Mouse (Mus musculus): ENCODE measurements at regions not wholly inside any gene's neighbourhood (a gene's known extent, or its start where the extent isn't known, plus 50 kb on each side); places are given as distances from the start of the nearest gene placed in this dataset.

DNA sequence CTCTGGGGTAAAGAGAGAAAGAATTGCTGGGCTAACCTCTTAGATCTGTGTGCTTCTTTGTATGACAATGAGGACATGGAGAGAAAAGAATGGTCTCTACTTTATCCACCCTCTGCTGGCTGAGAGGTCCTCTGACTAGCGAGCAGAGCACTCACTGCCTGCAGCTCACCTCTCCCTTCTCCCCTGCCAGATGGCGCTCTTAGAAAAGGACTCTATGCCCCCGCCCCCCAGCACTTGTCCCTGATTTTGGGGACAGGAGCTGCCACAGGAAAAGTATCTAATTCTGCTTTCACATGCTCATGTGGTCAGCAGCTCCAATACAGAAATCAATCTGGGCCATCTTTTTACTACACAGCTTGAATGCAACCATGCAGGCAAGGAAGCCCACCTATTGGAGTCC is 237.1 kb upstream of the Nr4a3 start:
- H3K27me3 ChIP-seq (ENCODE audit: control insufficient read depth, insufficient read depth, low read length) = no peaks in the 10 kb centered on the region
- H3K9me3 ChIP-seq (ENCODE audit: control insufficient read depth, low read length) = no peaks in the 10 kb centered on the region
- no peak overlapping the region for H3K27ac ChIP-seq (ENCODE audit: low read depth, low read length)
- WGBS = 8% methylated on average over 3 of the region's 3 CpGs
- no peak for DNase-seq (ENCODE audit: low spot score)
- no peak overlapping the region for H3K4me2 ChIP-seq (ENCODE audit: low read depth)
- no peak overlapping the region for H3K9ac ChIP-seq (ENCODE audit: low read length)
- no peaks in the 10 kb centered on the region for H3K36me3 ChIP-seq (ENCODE audit: control insufficient read depth, insufficient read depth, low read length)
- no peak for ATAC-seq (ENCODE audit: insufficient read depth, low FRiP score, low TSS enrichment)
- no peak overlapping the region for H3K4me3 ChIP-seq (ENCODE audit: low read depth, low read length)
- H3K4me1 ChIP-seq (ENCODE audit: control insufficient read depth, insufficient read depth, low read length) = no peaks in the 10 kb centered on the region

DNA sequence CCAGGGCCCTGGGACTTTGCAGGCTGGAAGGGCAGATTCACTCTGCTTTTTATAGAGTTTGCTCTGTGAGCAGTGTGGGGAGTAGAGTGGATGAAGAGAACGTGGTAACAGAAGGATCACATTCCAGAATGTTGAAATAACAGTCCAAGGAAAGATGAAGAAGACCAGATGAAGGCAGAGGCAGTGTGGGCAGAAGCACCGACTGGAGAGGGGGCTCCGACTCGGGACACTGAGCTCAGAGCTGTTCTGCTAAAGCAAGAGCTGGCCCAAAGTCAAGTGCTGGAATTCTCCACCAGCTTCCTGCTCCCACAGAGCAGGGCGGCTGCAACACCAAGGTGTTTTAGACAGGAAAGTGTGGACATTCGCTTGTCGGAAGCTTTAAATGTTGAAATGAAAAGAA is 230.9 kb upstream of the Nr4a3 start:
- DNase-seq (ENCODE audit: low spot score) = no peak
- Histone ChIP-seq H3K4me3 (ENCODE audit: low read depth, low read length) (no peak overlapping the region), H3K27me3 (ENCODE audit: control insufficient read depth, insufficient read depth, low read length) (no peaks in the 10 kb centered on the region), H3K4me1 (ENCODE audit: control insufficient read depth, insufficient read depth, low read length) (no peaks in the 10 kb centered on the region), H3K27ac (ENCODE audit: low read depth, low read length) (no peak overlapping the region), H3K9ac (ENCODE audit: low read length) (no peak overlapping the region), H3K36me3 (ENCODE audit: control insufficient read depth, insufficient read depth, low read length) (no peaks in the 10 kb centered on the region), H3K4me2 (ENCODE audit: low read depth) (no peak overlapping the region), H3K9me3 (ENCODE audit: control insufficient read depth, low read length) (no peaks in the 10 kb centered on the region)
- no peak for ATAC-seq (ENCODE audit: insufficient read depth, low FRiP score, low TSS enrichment)
- WGBS = 78% methylated on average over 7 of the region's 7 CpGs

DNA sequence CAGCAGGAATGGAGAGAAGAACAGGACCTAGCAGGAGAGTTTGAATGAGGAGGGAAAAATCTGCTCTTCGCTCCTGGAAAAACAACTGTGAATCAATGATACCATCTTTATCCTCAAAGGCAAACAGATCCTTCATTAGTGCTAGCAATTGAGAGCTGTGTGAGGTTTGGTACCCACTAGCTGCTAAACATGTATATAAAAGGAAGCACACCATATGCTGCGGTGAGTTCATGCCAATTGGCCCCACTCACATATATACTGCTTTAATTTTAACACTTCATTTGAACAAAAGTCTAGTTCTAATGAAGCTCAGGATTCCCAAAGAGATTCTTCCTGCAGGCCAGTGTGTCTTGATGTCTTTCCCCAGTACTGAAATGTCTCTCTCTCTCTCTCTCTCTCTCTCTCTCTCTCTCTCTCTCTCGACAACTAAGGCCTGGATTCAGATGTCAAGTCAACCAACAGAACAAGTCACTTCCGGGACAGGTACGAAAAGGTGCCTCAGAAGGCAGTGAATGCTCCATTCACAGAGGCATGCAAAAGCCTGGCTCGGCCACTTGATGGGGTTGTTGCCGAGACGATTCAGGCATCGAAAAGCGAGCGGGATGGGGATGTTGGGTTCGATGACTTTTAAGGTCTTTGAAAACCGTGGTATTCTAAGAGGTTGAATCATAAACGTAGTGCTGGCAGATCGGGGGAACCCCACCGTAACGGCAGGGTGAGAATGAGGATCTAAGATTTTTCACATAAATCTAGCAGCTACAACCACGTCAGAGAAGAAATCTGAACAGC is 226.4 kb upstream of the Nr4a3 start:
- no peaks in the 10 kb centered on the region for H3K9me3 ChIP-seq (ENCODE audit: control insufficient read depth, low read length)
- no peak overlapping the region for H3K4me2 ChIP-seq (ENCODE audit: low read depth)
- no peaks in the 10 kb centered on the region for H3K27me3 ChIP-seq (ENCODE audit: control insufficient read depth, insufficient read depth, low read length)
- no peak overlapping the region for H3K27ac ChIP-seq (ENCODE audit: low read depth, low read length)
- no peak overlapping the region for H3K9ac ChIP-seq (ENCODE audit: low read length)
- 91% methylated on average over 18 of the region's 18 CpGs for WGBS
- ATAC-seq (ENCODE audit: insufficient read depth, low FRiP score, low TSS enrichment) (no peak), DNase-seq (ENCODE audit: low spot score) (no peak)
- no peaks in the 10 kb centered on the region for H3K36me3 ChIP-seq (ENCODE audit: control insufficient read depth, insufficient read depth, low read length)
- H3K4me1 ChIP-seq (ENCODE audit: control insufficient read depth, insufficient read depth, low read length) = no peaks in the 10 kb centered on the region
- H3K4me3 ChIP-seq (ENCODE audit: low read depth, low read length) = no peak overlapping the region

DNA sequence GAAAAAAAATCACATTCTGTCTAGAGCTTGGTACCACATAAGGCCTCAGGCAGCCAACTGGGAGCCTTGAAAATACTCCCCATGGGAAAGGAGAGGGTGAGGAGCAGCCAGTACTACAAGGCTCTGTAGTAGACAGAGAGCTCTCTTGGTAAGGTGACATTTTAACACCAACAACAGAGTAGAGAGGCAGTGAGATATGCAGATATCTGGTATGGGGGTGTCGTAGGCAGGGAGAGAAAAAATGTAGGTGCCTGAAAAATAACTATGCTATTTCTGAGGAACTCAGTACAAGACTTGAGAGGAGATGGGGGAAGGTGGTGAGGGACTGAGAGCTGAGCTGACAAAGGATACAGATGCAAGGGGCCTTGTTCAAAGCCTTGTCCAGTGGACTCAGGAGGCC is 224.4 kb upstream of the Nr4a3 start:
- no peak overlapping the region for H3K27ac ChIP-seq (ENCODE audit: low read depth, low read length)
- H3K36me3 ChIP-seq (ENCODE audit: control insufficient read depth, insufficient read depth, low read length) = no peaks in the 10 kb centered on the region
- ATAC-seq (ENCODE audit: insufficient read depth, low FRiP score, low TSS enrichment) (no peak), DNase-seq (ENCODE audit: low spot score) (no peak)
- H3K4me1 ChIP-seq (ENCODE audit: control insufficient read depth, insufficient read depth, low read length) = no peaks in the 10 kb centered on the region
- H3K4me3 ChIP-seq (ENCODE audit: low read depth, low read length) = no peak overlapping the region
- H3K4me2 ChIP-seq (ENCODE audit: low read depth) = no peak overlapping the region
- H3K9me3 ChIP-seq (ENCODE audit: control insufficient read depth, low read length) = no peaks in the 10 kb centered on the region
- no peaks in the 10 kb centered on the region for H3K27me3 ChIP-seq (ENCODE audit: control insufficient read depth, insufficient read depth, low read length)
- 93% methylated on average over 1 of the region's 1 CpGs for WGBS
- H3K9ac ChIP-seq (ENCODE audit: low read length) = no peak overlapping the region

DNA sequence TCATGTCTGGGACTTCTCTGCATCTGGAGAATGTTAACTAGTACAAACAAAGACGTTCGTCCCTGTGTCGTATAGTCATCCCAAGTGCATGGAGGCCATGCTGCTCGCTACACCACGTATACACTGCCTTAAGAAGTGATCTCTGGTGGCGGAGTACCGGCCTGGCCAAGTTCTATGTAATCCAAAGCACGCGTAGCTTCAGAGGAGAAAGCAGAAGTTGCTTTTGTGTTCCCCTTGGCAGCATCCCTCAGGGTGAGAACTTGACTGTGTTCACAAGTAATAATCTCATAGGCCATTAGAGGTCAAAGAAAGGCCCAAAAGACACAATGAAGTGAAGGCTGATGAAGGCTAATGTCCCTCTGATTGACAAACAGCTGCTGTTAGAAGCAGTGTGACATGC is 221.7 kb upstream of the Nr4a3 start:
- Histone ChIP-seq H3K27ac (ENCODE audit: low read depth, low read length) (no peak overlapping the region), H3K9ac (ENCODE audit: low read length) (no peak overlapping the region), H3K27me3 (ENCODE audit: control insufficient read depth, insufficient read depth, low read length) (no peaks in the 10 kb centered on the region), H3K36me3 (ENCODE audit: control insufficient read depth, insufficient read depth, low read length) (no peaks in the 10 kb centered on the region), H3K4me2 (ENCODE audit: low read depth) (no peak overlapping the region), H3K9me3 (ENCODE audit: control insufficient read depth, low read length) (no peaks in the 10 kb centered on the region), H3K4me3 (ENCODE audit: low read depth, low read length) (no peak overlapping the region), H3K4me1 (ENCODE audit: control insufficient read depth, insufficient read depth, low read length) (no peaks in the 10 kb centered on the region)
- ATAC-seq (ENCODE audit: insufficient read depth, low FRiP score, low TSS enrichment) = no peak
- WGBS = 88% methylated on average over 9 of the region's 9 CpGs
- DNase-seq (ENCODE audit: low spot score) = no peak

DNA sequence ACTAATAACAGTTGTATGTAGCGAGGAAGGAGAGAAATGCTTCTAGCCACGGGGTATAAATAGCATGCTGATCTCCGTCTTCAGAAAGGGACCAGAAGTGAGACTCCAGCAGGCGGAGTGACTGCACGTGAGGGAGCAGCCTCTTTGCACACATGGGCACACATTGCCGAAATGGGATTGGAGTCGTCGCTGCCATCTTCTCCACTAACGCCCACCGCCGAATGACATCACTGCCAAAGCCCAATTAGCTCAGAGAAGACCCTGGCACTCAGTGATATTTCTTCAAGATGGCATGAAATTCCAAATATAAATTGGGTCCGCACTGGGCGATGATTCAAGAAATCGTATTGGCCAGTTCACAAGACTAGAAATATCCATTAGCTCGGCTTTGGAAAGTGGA is 220.9 kb upstream of the Nr4a3 start:
- no peaks in the 10 kb centered on the region for H3K4me1 ChIP-seq (ENCODE audit: control insufficient read depth, insufficient read depth, low read length)
- H3K36me3 ChIP-seq (ENCODE audit: control insufficient read depth, insufficient read depth, low read length) = no peaks in the 10 kb centered on the region
- no peak overlapping the region for H3K4me3 ChIP-seq (ENCODE audit: low read depth, low read length)
- no peaks in the 10 kb centered on the region for H3K9me3 ChIP-seq (ENCODE audit: control insufficient read depth, low read length)
- H3K4me2 ChIP-seq (ENCODE audit: low read depth) = no peak overlapping the region
- no peak overlapping the region for H3K27ac ChIP-seq (ENCODE audit: low read depth, low read length)
- no peak overlapping the region for H3K9ac ChIP-seq (ENCODE audit: low read length)
- H3K27me3 ChIP-seq (ENCODE audit: control insufficient read depth, insufficient read depth, low read length) = no peaks in the 10 kb centered on the region
- WGBS = 93% methylated on average over 15 of the region's 15 CpGs
- DNase-seq (ENCODE audit: low spot score) = no peak
- ATAC-seq (ENCODE audit: insufficient read depth, low FRiP score, low TSS enrichment) = no peak

DNA sequence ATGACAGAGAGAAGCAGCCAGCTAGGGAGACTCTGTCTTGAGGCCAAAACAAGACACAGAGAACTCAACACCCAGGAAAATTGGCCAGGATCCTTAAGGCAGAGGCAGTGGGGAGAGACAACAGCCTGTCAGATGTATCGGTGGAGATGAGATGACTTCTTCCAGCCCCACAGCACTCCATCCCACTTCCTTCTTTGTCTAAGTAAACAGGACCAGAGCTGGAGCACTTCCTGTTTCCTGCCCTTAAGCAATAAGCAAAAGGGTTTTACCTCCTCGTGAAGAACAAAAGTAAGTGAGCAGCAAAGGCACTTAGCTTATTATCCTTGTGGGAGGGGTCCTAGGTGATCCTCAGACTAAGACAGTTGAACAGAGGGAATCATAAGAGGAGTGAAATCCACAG is 212.0 kb upstream of the Nr4a3 start:
- H3K4me1 ChIP-seq (ENCODE audit: control insufficient read depth, insufficient read depth, low read length) = no peaks in the 10 kb centered on the region
- no peaks in the 10 kb centered on the region for H3K9me3 ChIP-seq (ENCODE audit: control insufficient read depth, low read length)
- H3K36me3 ChIP-seq (ENCODE audit: control insufficient read depth, insufficient read depth, low read length) = no peaks in the 10 kb centered on the region
- 70% methylated on average over 2 of the region's 2 CpGs for WGBS
- H3K9ac ChIP-seq (ENCODE audit: low read length) = no peak overlapping the region
- H3K4me3 ChIP-seq (ENCODE audit: low read depth, low read length) = no peak overlapping the region
- ATAC-seq (ENCODE audit: insufficient read depth, low FRiP score, low TSS enrichment) = no peak
- DNase-seq (ENCODE audit: low spot score) = no peak
- H3K4me2 ChIP-seq (ENCODE audit: low read depth) = no peak overlapping the region
- H3K27ac ChIP-seq (ENCODE audit: low read depth, low read length) = no peak overlapping the region
- no peaks in the 10 kb centered on the region for H3K27me3 ChIP-seq (ENCODE audit: control insufficient read depth, insufficient read depth, low read length)

DNA sequence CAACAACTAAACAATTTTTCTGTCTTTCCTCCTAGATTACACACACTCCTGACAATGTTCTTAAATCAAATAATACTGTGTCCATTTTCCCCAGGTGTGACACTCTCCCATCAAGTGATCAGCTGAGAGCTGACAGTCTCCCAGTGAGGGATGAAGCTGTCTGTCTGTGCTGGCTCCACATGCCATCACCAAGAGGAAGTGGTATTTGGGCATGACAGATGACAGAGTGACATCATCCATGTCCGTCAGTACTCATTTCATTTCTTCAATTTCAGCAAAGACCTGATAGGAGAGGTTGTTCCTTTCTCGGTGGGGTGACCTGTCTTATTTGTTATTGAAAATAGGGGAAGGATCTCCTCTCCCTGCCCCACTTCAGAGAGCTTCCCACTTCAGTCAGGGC is 206.5 kb upstream of the Nr4a3 start:
- Histone ChIP-seq H3K4me2 (ENCODE audit: low read depth) (no peak overlapping the region), H3K27ac (ENCODE audit: low read depth, low read length) (no peak overlapping the region), H3K9me3 (ENCODE audit: control insufficient read depth, low read length) (no peaks in the 10 kb centered on the region), H3K4me3 (ENCODE audit: low read depth, low read length) (no peak overlapping the region), H3K9ac (ENCODE audit: low read length) (no peak overlapping the region), H3K36me3 (ENCODE audit: control insufficient read depth, insufficient read depth, low read length) (no peaks in the 10 kb centered on the region), H3K4me1 (ENCODE audit: control insufficient read depth, insufficient read depth, low read length) (no peaks in the 10 kb centered on the region), H3K27me3 (ENCODE audit: control insufficient read depth, insufficient read depth, low read length) (no peaks in the 10 kb centered on the region)
- no peak for DNase-seq (ENCODE audit: low spot score)
- no peak for ATAC-seq (ENCODE audit: insufficient read depth, low FRiP score, low TSS enrichment)
- WGBS = 85% methylated on average over 2 of the region's 2 CpGs

DNA sequence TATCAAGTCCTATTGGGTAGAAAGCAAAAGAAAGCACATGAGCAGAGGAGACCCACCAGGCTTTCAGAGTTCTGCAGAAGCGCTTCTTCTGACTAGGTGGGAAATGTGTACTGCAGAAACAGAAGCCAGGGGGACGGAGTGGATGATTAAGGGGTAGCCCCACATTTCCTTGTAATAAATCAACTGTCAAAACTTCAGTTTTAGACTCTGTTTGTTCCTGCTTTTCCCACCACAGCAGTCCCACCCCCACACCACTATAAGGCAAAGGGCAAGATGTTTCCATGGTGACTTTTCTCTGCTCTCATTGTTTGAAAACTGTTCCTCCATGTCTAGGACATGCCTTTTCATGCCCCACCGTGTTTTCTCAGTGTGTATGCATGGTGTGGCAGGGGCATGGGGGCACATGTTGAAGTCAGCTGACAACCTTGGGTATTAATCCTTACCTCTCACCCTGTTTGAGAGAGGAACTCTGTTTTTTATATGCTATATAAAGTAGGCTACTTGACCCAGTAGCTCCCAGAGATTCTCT is 202.8 kb upstream of the Nr4a3 start:
- Histone ChIP-seq H3K4me3 (ENCODE audit: low read depth, low read length) (no peak overlapping the region), H3K36me3 (ENCODE audit: control insufficient read depth, insufficient read depth, low read length) (no peaks in the 10 kb centered on the region), H3K27ac (ENCODE audit: low read depth, low read length) (no peak overlapping the region), H3K9ac (ENCODE audit: low read length) (no peak overlapping the region), H3K27me3 (ENCODE audit: control insufficient read depth, insufficient read depth, low read length) (no peaks in the 10 kb centered on the region), H3K4me2 (ENCODE audit: low read depth) (no peak overlapping the region), H3K4me1 (ENCODE audit: control insufficient read depth, insufficient read depth, low read length) (no peaks in the 10 kb centered on the region), H3K9me3 (ENCODE audit: control insufficient read depth, low read length) (no peaks in the 10 kb centered on the region)
- no peak for DNase-seq (ENCODE audit: low spot score)
- no peak for ATAC-seq (ENCODE audit: insufficient read depth, low FRiP score, low TSS enrichment)
- 54% methylated on average over 3 of the region's 3 CpGs for WGBS
